Mouse (Mus musculus) lung, postnatal 0 days (tissue): ENCODE measurements around the gene Tmem53.

ENCODE experiments used
- CTCF ChIP-seq: IDR thresholded peaks from 2 replicates; pipeline ENCODE4 v1.5.1; 2016; ENCODE audit warnings: antibody characterized with exemption, mild to moderate bottlenecking
- EP300 ChIP-seq: IDR thresholded peaks from 2 replicates; pipeline ENCODE4 v1.6.1; 2016; ENCODE audit warnings: antibody characterized with exemption, mild to moderate bottlenecking, control low read depth

DNA sequence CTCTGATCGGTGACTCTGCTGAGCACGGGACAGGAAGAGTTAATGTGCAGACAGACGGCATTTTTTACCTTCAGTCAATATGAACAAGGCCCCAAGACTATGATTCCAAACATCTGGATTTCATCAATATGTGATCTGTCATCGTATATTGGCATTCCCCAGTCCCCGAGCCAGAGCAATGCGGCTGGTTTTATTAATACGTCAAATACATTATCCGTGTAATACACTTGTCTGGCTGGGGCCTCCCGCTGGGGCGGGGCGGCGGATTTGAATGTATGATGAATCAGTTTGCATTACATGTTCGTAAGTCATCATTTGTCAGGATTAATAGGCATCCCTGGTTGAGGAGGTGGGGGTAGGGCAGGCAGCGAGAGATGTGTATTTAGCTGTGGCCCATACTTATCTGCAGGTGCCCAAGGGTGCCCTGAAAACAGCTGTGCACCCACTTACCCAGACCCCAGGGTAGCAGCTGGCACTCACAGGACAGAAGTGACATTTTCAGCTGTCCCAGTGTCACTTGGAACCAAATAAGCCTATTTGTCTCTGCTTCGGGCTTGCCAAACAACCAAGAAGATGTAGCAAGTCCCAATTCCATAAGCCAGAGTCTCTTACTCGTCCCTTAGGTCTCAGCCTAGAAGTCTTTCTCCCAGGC lies 63.2 kb downstream of the Tmem53 start:
- TF ChIP-seq CTCF, result no peak
- no peak for TF ChIP-seq EP300
